Mouse (Mus musculus) gonadal fat pad, adult 2 months (tissue): ENCODE data around the gene Gas2l1. TPM values are rescaled to one million over a fixed set of nuclear protein-coding genes. Genes with fewer than 3 reads are reported as not detected.
A peak's percentile ranks its signal among the peaks of the same experiment; 100 is the strongest.
"Not testable (repeated sequence)": the region's sequence is repeated elsewhere in the genome, so short reads cannot be mapped to it uniquely, and the experiment has no call there.

ENCODE experiments used
- DNase-seq: peaks from one replicate; pipeline ENCODE4 v3.0.0-alpha.2; 2012; ENCODE audit warnings: low read depth
- polyA plus RNA-seq: library from polyadenylated mRNA; depleted of rRNA; stranded (reverse); fragments of >200 nt; gene quantifications from 2 replicates; pipeline ENCODE4 v1.2.3, GENCODE M21; 2012; rRNA removed

Gene Gas2l1
- 157 and 228 TPM in 2 replicates for polyA plus RNA-seq

- DNase-seq = no peak
Observed at GRCm38 (mm10) chr11:5065056-5065821, at the start of gene Gas2l1. Gas2l1 (minus strand) TSS chr11:5065327.

- DNase-seq = no peak
Observed at GRCm38 (mm10) chr11:5113645-5114044, 48.5 kb upstream of the Gas2l1 start.

- DNase-seq = no peak
Observed at GRCm38 (mm10) chr11:5109441-5109840, 44.3 kb upstream of the Gas2l1 start.

GRCm38 (mm10) chr11:5103986-5104509 lies 38.9 kb upstream of the Gas2l1 start:
- no peak for DNase-seq

- DNase-seq = no peak
Observed at GRCm38 (mm10) chr11:5102384-5102783, 37.3 kb upstream of the Gas2l1 start.

GRCm38 (mm10) chr11:5101641-5102040 lies 36.5 kb upstream of the Gas2l1 start:
- no peak for DNase-seq

- no peak for DNase-seq
Observed at GRCm38 (mm10) chr11:5100801-5101200, 35.7 kb upstream of the Gas2l1 start.

- DNase-seq = no peak
Observed at GRCm38 (mm10) chr11:5100283-5100682, 35.2 kb upstream of the Gas2l1 start.

GRCm38 (mm10) chr11:5099576-5100183 lies 34.6 kb upstream of the Gas2l1 start:
- no peak for DNase-seq

GRCm38 (mm10) chr11:5098736-5099542 lies 33.8 kb upstream of the Gas2l1 start, which contains the start of the genes Rhbdd3 and Ewsr1:
Rhbdd3 (plus strand) TSS chr11:5098926.
Ewsr1 (minus strand) TSS chr11:5099266.
- DNase-seq = peak; percentile 65

- DNase-seq = no peak
Observed at GRCm38 (mm10) chr11:5098035-5098735, 33.1 kb upstream of the Gas2l1 start.

- DNase-seq = no peak
Observed at GRCm38 (mm10) chr11:5096480-5097020, 31.4 kb upstream of the Gas2l1 start.

- no peak for DNase-seq
Observed at GRCm38 (mm10) chr11:5095877-5096276, 30.8 kb upstream of the Gas2l1 start.

- no peak for DNase-seq
Observed at GRCm38 (mm10) chr11:5091706-5092105, 26.6 kb upstream of the Gas2l1 start.

- DNase-seq = no peak
Observed at GRCm38 (mm10) chr11:5089147-5089546, 24.0 kb upstream of the Gas2l1 start.

GRCm38 (mm10) chr11:5076843-5077242 lies 11.7 kb upstream of the Gas2l1 start:
- not testable (repeated sequence) for DNase-seq

- DNase-seq = no peak
Observed at GRCm38 (mm10) chr11:5075760-5076159, 10.6 kb upstream of the Gas2l1 start.

GRCm38 (mm10) chr11:5074882-5075281 lies 9.8 kb upstream of the Gas2l1 start:
- no peak for DNase-seq

- DNase-seq = peak; percentile 66
Observed at GRCm38 (mm10) chr11:5068126-5068971, 3.2 kb upstream of the Gas2l1 start.

GRCm38 (mm10) chr11:5067063-5067462 lies 1.9 kb upstream of the Gas2l1 start:
- DNase-seq = no peak
